Mouse (Mus musculus) spleen, adult 2 months (tissue): Measurements from ENCODE around the gene Ccnb3. TPM values are rescaled to one million over a fixed set of nuclear protein-coding genes. Genes with fewer than 3 reads are reported as not detected.

Experiments
- DNase-seq, 2 experiments: peaks; one replicate each; pipeline versions ENCODE4 v3.0.0 to v3.0.0-alpha.2; 2012 to 2021; ENCODE audit warnings: low spot score in 2 of 2, low read depth in 1 of 2
- H3K27ac ChIP-seq: fragments of 200-500 bp; 2 replicates; pipeline ENCODE4 v1.5.1; 2012; ENCODE audit warnings: low read length, inconsistent platforms; ENCODE audit not compliant: insufficient read depth
- H3K27me3 ChIP-seq: fragments of 200-500 bp; 2 replicates; pipeline ENCODE4 v1.6.1; 2012; ENCODE audit warnings: mild to moderate bottlenecking, moderate library complexity, low read length, inconsistent platforms; ENCODE audit not compliant: control insufficient read depth, insufficient read depth
- H3K36me3 ChIP-seq: fragments of 200-500 bp; 2 replicates; pipeline ENCODE4 v1.6.1; 2012; ENCODE audit warnings: mild to moderate bottlenecking, low read length, inconsistent platforms; ENCODE audit not compliant: control insufficient read depth, insufficient read depth
- H3K4me1 ChIP-seq: fragments of 200-500 bp; 2 replicates; pipeline ENCODE4 v1.6.1; 2011; ENCODE audit warnings: inconsistent platforms; ENCODE audit not compliant: control insufficient read depth, insufficient read depth, insufficient read length
- H3K4me3 ChIP-seq: fragments of 200-500 bp; 2 replicates; pipeline ENCODE4 v1.5.1; 2011; ENCODE audit warnings: mild to moderate bottlenecking, inconsistent platforms; ENCODE audit not compliant: insufficient read depth, insufficient read length; ENCODE audit errors: extremely low read depth
- CTCF ChIP-seq: fragments of 200-500 bp; IDR thresholded peaks from 2 replicates; pipeline ENCODE4 v1.5.1; 2011; ENCODE audit warnings: mild to moderate bottlenecking, inconsistent platforms; ENCODE audit not compliant: insufficient read depth, insufficient read length, insufficient replicate concordance; ENCODE audit errors: extremely low read depth
- POLR2A ChIP-seq: fragments of 200-500 bp; IDR thresholded peaks from 2 replicates; pipeline ENCODE4 v1.6.1; 2011; ENCODE audit warnings: low read depth, low read length, inconsistent platforms
- WGBS: fragments of 180-500 bp; shearing (Covaris S2); methylation state at CpG from one replicate; pipeline ENCODE4 v1.1.7; 2018; 5-methylcytosine and 5-hydroxymethylcytosine counted together
- polyA plus RNA-seq: library from polyadenylated mRNA; depleted of rRNA; stranded (reverse); fragments of >200 nt; gene quantifications from 2 replicates; pipeline ENCODE4 v1.2.3, GENCODE M21; 2012; rRNA removed

Gene Ccnb3
- not detected in 2 replicates for polyA plus RNA-seq

DNA sequence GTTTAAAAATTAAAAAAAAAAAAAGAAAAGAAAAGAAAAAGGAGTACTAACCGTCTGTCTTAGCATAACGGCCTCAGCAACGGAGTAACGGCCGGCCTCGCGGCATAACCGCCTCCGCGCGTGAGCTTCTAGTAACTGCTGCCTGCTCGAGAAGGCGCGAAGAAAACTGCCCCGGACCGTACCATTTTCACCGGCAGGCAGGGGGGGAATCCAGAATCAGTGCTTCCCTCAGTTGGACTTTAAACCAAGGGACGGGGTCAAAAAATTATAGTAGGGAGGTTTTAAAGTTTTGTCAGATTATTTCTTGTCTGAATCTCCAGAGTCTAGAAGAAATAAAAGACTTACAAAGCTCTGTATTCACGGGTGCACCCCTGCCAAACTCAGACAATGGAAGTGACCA, at the start of gene Ccnb3:
Gene Ccnb3, minus strand, starts transcription at position 101 of the 400 bp plus-strand sequence.
- Histone ChIP-seq H3K4me1 (no peaks in the 10 kb centered on the region), H3K27me3 (no peaks in the 10 kb centered on the region), H3K36me3 (no peaks in the 10 kb centered on the region), H3K4me3 (no peak within 1 kb of the TSS), H3K27ac (no peak within 1 kb of the TSS)
- TF ChIP-seq POLR2A = no peak
- no peak for TF ChIP-seq CTCF
- 97% methylated on average over 19 of the region's 19 CpGs for WGBS
- DNase-seq = no peak

GRCm38 (mm10) chrX:7090323-7090722, 48.9 kb upstream of the Ccnb3 start:
- no peak for DNase-seq
- no peaks in the 10 kb centered on the region for H3K27me3 ChIP-seq
- no peak overlapping the region for H3K27ac ChIP-seq
- no peak overlapping the region for H3K4me3 ChIP-seq
- no peaks in the 10 kb centered on the region for H3K4me1 ChIP-seq
- TF ChIP-seq CTCF (no peak), POLR2A (no peak)
- H3K36me3 ChIP-seq = no peaks in the 10 kb centered on the region

- no peaks in the 10 kb centered on the region for H3K27me3 ChIP-seq
- no peak overlapping the region for H3K27ac ChIP-seq
- WGBS = 46% methylated on average over 1 of the region's 1 CpGs
- TF ChIP-seq POLR2A (no peak), CTCF (no peak)
- DNase-seq = no peak
- no peaks in the 10 kb centered on the region for H3K4me1 ChIP-seq
- no peak overlapping the region for H3K4me3 ChIP-seq
- H3K36me3 ChIP-seq = no peaks in the 10 kb centered on the region
Measured at GRCm38 (mm10) chrX:7085878-7086277, 44.5 kb upstream of the Ccnb3 start.

- DNase-seq = no peak
- no peak overlapping the region for H3K27ac ChIP-seq
- H3K4me3 ChIP-seq = no peak overlapping the region
- TF ChIP-seq POLR2A = no peak
- no peak for TF ChIP-seq CTCF
- no peaks in the 10 kb centered on the region for H3K27me3 ChIP-seq
- H3K4me1 ChIP-seq = no peaks in the 10 kb centered on the region
- 86% methylated on average over 6 of the region's 6 CpGs for WGBS
- no peaks in the 10 kb centered on the region for H3K36me3 ChIP-seq
Measured at GRCm38 (mm10) chrX:7079820-7080429, 38.5 kb upstream of the Ccnb3 start.

DNA sequence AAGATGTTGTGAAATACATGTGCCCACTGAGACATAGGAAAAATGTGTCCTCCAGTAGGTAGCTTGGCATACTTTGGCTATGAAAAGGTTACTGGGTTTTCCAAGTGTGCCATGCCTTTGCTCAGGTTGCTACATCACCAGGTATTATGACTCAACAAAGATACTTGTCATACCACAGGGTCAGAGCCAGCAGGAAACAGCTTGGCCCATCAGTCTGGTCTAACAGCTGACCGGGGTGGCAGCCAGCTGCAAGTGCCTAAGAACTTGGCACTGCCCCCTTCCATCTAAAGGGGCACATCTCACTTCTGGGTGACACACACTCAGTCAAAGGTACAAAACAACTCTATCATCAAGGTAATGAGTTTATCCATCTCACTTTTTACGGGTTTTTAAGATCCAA, 26.6 kb upstream of the Ccnb3 start:
- no peak for DNase-seq
- TF ChIP-seq POLR2A = no peak
- TF ChIP-seq CTCF = no peak
- no peaks in the 10 kb centered on the region for H3K36me3 ChIP-seq
- WGBS = 55% methylated on average over 2 of the region's 2 CpGs
- no peak overlapping the region for H3K27ac ChIP-seq
- no peaks in the 10 kb centered on the region for H3K27me3 ChIP-seq
- no peak overlapping the region for H3K4me3 ChIP-seq
- no peaks in the 10 kb centered on the region for H3K4me1 ChIP-seq

GRCm38 (mm10) chrX:7067219-7067618, 25.8 kb upstream of the Ccnb3 start, which contains the start of gene Akap4:
TSS of gene Akap4 (plus strand) at chrX:7067519.
- Histone ChIP-seq H3K27me3 (no peaks in the 10 kb centered on the region), H3K4me3 (no peak within 1 kb of the TSS), H3K4me1 (no peaks in the 10 kb centered on the region), H3K36me3 (no peaks in the 10 kb centered on the region), H3K27ac (no peak within 1 kb of the TSS)
- no peak for DNase-seq
- WGBS = 86% methylated on average over 1 of the region's 1 CpGs
- TF ChIP-seq CTCF = no peak
- no peak for TF ChIP-seq POLR2A

DNA sequence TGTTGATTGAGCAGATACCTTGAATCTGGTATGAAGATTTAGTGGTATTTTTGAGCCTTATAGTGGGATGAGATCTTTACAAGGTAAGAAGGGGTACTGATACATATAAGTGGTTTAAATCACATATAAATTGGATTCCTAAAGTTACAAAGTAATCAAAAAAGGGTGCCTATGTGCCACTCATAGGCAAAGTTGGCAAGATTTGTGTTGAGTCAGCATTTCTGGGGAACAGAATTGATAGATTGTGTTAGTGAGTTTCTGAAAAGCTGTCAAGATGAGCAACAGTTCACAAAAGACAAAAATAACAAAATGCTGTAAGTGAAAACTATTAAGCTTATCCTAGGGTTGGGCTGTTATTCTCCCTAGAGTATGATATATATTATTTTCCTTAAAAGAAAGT, 22.7 kb upstream of the Ccnb3 start:
- DNase-seq = no peak
- Histone ChIP-seq H3K36me3 (no peaks in the 10 kb centered on the region), H3K27me3 (no peaks in the 10 kb centered on the region), H3K4me1 (no peaks in the 10 kb centered on the region), H3K27ac (no peak overlapping the region), H3K4me3 (no peak overlapping the region)
- TF ChIP-seq POLR2A = no peak
- no peak for TF ChIP-seq CTCF
